Mouse (Mus musculus) liver, adult 2 months (tissue): ENCODE results near the gene Dnah5. TPM values are rescaled to one million over a fixed set of nuclear protein-coding genes. Genes with fewer than 3 reads are reported as not detected.

Experiments
- DNase-seq: peaks from one replicate; pipeline ENCODE4 v3.0.0-alpha.2; 2011; ENCODE audit warnings: low read depth, low spot score; ENCODE audit errors: extremely low read depth
- H3K27ac ChIP-seq: fragments of 200-500 bp; replicated peaks from 2 replicates; pipeline ENCODE4 v1.5.1; 2012; ENCODE audit warnings: low read depth, mild to moderate bottlenecking, control low read depth, inconsistent platforms, low read length; ENCODE audit not compliant: insufficient read depth
- H3K27me3 ChIP-seq: fragments of 200-500 bp; 2 replicates; pipeline ENCODE4 v1.6.1; 2012; ENCODE audit warnings: mild to moderate bottlenecking, moderate library complexity, low read length, inconsistent platforms; ENCODE audit not compliant: control insufficient read depth, insufficient read depth
- H3K36me3 ChIP-seq: fragments of 200-500 bp; 2 replicates; pipeline ENCODE4 v1.6.1; 2012; ENCODE audit warnings: low read length, inconsistent platforms; ENCODE audit not compliant: control insufficient read depth, insufficient read depth
- H3K4me1 ChIP-seq: fragments of 200-500 bp; 2 replicates; pipeline ENCODE4 v1.6.1; 2011; ENCODE audit warnings: low read length; ENCODE audit not compliant: control insufficient read depth, insufficient read depth
- H3K4me3 ChIP-seq: fragments of 200-500 bp; 2 replicates; pipeline ENCODE4 v1.5.1; 2011; ENCODE audit warnings: low read depth, mild to moderate bottlenecking, control low read depth, low read length, moderate library complexity; ENCODE audit not compliant: insufficient read depth
- H3K79me2 ChIP-seq: fragments of 200-500 bp; 2 replicates; pipeline ENCODE4 v1.6.1; 2012; ENCODE audit warnings: inconsistent platforms, mild to moderate bottlenecking, low read length, moderate library complexity; ENCODE audit not compliant: control insufficient read depth, insufficient read depth
- H3K9ac ChIP-seq: fragments of 200-500 bp; 2 replicates; pipeline ENCODE4 v1.6.1; 2012; ENCODE audit warnings: low read depth, mild to moderate bottlenecking, control low read depth, inconsistent platforms, low read length
- CTCF ChIP-seq: fragments of 200-500 bp; IDR thresholded peaks from 2 replicates; pipeline ENCODE4 v1.5.1; 2011; ENCODE audit warnings: low read depth, low read length, control low read depth
- POLR2A ChIP-seq: fragments of 200-500 bp; IDR thresholded peaks from 2 replicates; pipeline ENCODE4 v1.6.1; 2011; ENCODE audit warnings: low read length, control low read depth; ENCODE audit not compliant: insufficient read depth; ENCODE audit errors: extremely low read depth
- WGBS: fragments of 180-500 bp; shearing (Covaris S2); methylation state at CpG from one replicate; pipeline ENCODE4 v1.1.7; 2018; 5-methylcytosine and 5-hydroxymethylcytosine counted together
- polyA plus RNA-seq: library from polyadenylated mRNA; depleted of rRNA; stranded (reverse); fragments of >200 nt; gene quantifications from 2 replicates; pipeline ENCODE4 v1.2.3, GENCODE M21; 2012
- total RNA-seq: library from RNA; depleted of rRNA; stranded (reverse); fragments of >200 nt; gene quantifications from 2 replicates; pipeline ENCODE4 v1.2.3, GENCODE M21; 2014

The Dnah5 gene
- total and polyA plus RNA-seq, 2 experiments: 0.02 to 0.09 TPM

DNA sequence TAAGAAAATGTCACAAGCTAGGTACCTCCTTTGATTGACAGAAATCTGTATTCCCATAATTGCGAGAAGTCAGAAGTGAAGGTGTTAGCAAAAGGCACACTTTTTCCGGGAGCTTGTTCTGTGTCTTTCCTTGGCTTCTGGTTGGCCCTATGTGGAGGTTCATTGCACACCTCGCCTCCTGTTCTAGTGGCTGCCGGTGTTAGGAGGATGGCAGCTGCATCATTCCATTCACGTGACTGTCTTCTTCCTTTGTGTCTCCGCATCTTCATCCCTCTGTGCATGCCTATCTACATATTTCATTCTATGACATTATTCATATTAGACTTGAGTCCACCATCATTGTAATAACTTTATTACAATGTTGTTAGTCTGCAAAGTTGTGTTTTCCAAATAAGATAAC is 37.5 kb upstream of the Dnah5 start:
- Histone ChIP-seq H3K4me3 (no peak overlapping the region), H3K36me3 (no peaks in the 10 kb centered on the region), H3K27me3 (no peaks in the 10 kb centered on the region), H3K79me2 (no peaks in the 10 kb centered on the region), H3K4me1 (no peaks in the 10 kb centered on the region), H3K9ac (no peak overlapping the region), H3K27ac (no peak overlapping the region)
- no peak for DNase-seq
- WGBS: 93% methylated on average over 6 of the region's 6 CpGs
- TF ChIP-seq POLR2A: no peak
- TF ChIP-seq CTCF: no peak

DNA sequence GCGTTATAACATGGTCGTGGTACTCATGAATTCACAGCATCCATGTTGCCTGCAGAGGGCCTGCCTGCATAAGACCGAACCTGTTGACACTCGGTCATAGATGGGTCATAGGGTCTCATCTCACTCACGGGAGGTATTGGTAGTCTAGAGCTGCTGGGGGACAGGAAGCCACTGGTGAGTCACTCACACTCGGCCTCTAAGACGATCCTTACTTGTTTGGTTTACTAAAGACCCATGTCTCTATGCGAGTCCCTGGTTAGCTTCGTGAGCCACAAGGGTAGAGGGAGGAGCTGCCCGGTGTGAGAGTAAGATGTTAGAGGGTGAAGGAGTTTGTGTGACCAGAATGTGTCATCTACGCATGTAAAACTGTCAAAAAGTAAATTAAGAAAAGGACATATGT is 24.6 kb upstream of the Dnah5 start:
- no peak overlapping the region for H3K4me3 ChIP-seq
- no peak for TF ChIP-seq POLR2A
- TF ChIP-seq CTCF: no peak
- no peaks in the 10 kb centered on the region for H3K36me3 ChIP-seq
- 86% methylated on average over 11 of the region's 11 CpGs for WGBS
- no peaks in the 10 kb centered on the region for H3K27me3 ChIP-seq
- 0 out of 2 replicates have a peak, but pooled peaks cover 3% of the 10 kb centered on the region for H3K4me1 ChIP-seq
- no peak overlapping the region for H3K27ac ChIP-seq
- H3K79me2 ChIP-seq: no peaks in the 10 kb centered on the region
- H3K9ac ChIP-seq: no peak overlapping the region
- DNase-seq: no peak

- Histone ChIP-seq H3K27ac (no peak overlapping the region), H3K4me3 (no peak overlapping the region), H3K9ac (no peak overlapping the region), H3K36me3 (no peaks in the 10 kb centered on the region), H3K4me1 (0 out of 2 replicates have a peak, but pooled peaks cover 3% of the 10 kb centered on the region), H3K79me2 (no peaks in the 10 kb centered on the region), H3K27me3 (no peaks in the 10 kb centered on the region)
- no peak for DNase-seq
- TF ChIP-seq POLR2A (no peak), CTCF (no peak)
- WGBS: 76% methylated on average over 6 of the region's 6 CpGs
Measured at GRCm38 (mm10) chr15:28179556-28179955, 24.0 kb upstream of the Dnah5 start.

GRCm38 (mm10) chr15:28181862-28182261 is 21.7 kb upstream of the Dnah5 start:
- H3K4me3 ChIP-seq: peak overlapping the region; percentile 23; the same call in 1 of the 2 replicates

DNA sequence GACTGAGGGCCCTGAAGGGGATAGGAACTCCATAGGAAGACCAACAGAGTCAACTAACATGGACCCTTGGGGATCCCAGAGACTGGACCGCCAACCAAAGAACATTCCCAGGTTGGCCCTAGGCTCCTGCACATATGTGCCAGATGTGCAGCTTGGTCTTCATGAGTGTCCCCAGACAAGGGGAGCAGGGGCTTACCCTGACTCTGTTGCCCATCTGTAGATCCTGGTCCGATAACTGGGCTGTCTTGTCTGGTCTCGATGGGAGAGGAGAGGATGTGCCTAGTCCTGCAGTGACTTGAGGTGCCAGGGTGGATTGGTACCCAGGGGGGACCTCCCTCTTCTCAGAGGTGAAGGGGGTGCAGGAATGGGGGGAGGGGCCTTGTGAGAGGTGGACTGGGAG is 21.0 kb upstream of the Dnah5 start:
- 47% methylated on average over 3 of the region's 3 CpGs for WGBS
- no peak for TF ChIP-seq POLR2A
- no peak for TF ChIP-seq CTCF
- Histone ChIP-seq H3K4me1 (0 out of 2 replicates have a peak, but pooled peaks cover 3% of the 10 kb centered on the region), H3K9ac (no peak overlapping the region), H3K27ac (no peak overlapping the region), H3K36me3 (no peaks in the 10 kb centered on the region), H3K27me3 (no peaks in the 10 kb centered on the region), H3K79me2 (no peaks in the 10 kb centered on the region), H3K4me3 (no peak overlapping the region)
- DNase-seq: no peak

More at GRCm38 (mm10) chr15:28181862-28182261, 21.7 kb upstream of the Dnah5 start:
- peak; percentile 59 for DNase-seq
- no peaks in the 10 kb centered on the region for H3K27me3 ChIP-seq
- peak; percentile 33 for TF ChIP-seq CTCF
- no peak for TF ChIP-seq POLR2A
- H3K9ac ChIP-seq: no peak overlapping the region
- no peak overlapping the region for H3K27ac ChIP-seq
- H3K79me2 ChIP-seq: no peaks in the 10 kb centered on the region
- 0 out of 2 replicates have a peak, but pooled peaks cover 3% of the 10 kb centered on the region for H3K4me1 ChIP-seq
- 10% methylated on average over 10 of the region's 10 CpGs for WGBS
- H3K36me3 ChIP-seq: no peaks in the 10 kb centered on the region

- H3K27ac ChIP-seq: no peak overlapping the region
- H3K79me2 ChIP-seq: no peaks in the 10 kb centered on the region
- DNase-seq: peak; percentile 12
- no peaks in the 10 kb centered on the region for H3K36me3 ChIP-seq
- TF ChIP-seq CTCF (peak; percentile 90), POLR2A (no peak)
- H3K9ac ChIP-seq: no peak overlapping the region
- no peaks in the 10 kb centered on the region for H3K4me1 ChIP-seq
- WGBS: 26% methylated on average over 22 of the region's 22 CpGs
- H3K4me3 ChIP-seq: no peak overlapping the region
- H3K27me3 ChIP-seq: no peaks in the 10 kb centered on the region
Measured at GRCm38 (mm10) chr15:28187472-28188360, 15.8 kb upstream of the Dnah5 start.
